Mouse (Mus musculus): Measurements from ENCODE around the gene Mcm2.

- no peak for TF ChIP-seq CTCF (IDR thresholded peaks at IDR 0.05; ENCODE audit: low read depth)
- no peak for TF ChIP-seq EP300 (IDR thresholded peaks at IDR 0.05; ENCODE audit: low read depth)
Observed at GRCm38 (mm10) chr6:88926870-88927269, 28.3 kb upstream of the Mcm2 start.
